Mouse (Mus musculus): ENCODE results near the gene Crtc3.
A peak's percentile ranks its signal among the peaks of the same experiment; 100 is the strongest.

Crtc3 gene

DNA sequence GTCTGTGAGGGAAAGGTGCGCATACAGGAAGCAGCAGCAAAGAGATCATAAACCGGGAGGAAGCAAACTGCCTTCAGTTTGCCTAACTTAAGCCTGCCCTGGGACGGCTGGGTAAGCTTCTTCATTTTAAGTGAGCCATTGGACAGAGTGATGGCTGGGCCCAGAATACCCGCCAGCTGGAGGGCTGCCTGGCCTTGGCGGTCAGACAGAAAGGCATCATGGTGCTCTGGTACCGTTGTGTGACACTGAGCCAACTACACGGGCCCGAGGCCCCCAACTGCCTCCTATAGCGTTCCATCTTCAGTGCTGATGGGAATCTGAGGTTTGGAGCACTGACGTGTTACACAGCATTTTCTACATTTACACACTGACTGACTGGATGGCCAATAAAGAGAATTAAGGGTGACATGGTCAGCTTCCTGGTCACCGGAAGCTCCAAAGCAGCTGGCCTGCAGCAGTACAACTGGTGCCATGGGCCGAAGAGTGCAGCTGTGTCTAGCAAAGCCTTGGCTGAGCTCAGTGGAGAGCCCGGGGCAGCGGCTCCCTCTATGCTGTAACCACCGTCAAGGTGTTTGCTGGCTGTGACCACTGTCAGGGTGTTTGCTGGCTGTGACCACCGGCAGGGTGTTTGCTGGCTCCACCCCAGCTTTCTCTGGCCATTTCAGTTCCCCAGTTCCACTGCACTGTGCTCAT is 99.5 kb downstream of the Crtc3 start:
- DNase-seq = no peak

DNA sequence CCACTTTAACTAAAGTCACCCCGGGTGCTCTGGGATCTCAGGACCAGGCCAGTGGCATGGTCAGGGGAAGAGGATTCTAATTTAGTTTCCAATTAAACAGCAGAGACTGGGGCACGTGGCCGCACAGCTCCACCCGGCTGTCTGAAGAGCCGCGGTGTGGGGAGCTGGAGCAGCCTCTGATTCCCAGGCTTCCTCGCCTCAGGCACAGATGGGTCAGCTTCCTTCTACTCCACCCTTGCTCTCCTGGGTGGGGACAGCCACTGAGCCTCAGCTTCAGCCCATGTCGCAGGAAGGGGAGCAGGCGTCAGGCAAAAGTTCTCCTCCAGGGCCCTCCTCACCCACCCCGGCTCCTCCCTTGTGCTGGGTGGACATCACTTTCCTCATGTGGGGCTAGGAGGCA is 101.0 kb downstream of the Crtc3 start:
- peak; percentile 51 for DNase-seq

DNA sequence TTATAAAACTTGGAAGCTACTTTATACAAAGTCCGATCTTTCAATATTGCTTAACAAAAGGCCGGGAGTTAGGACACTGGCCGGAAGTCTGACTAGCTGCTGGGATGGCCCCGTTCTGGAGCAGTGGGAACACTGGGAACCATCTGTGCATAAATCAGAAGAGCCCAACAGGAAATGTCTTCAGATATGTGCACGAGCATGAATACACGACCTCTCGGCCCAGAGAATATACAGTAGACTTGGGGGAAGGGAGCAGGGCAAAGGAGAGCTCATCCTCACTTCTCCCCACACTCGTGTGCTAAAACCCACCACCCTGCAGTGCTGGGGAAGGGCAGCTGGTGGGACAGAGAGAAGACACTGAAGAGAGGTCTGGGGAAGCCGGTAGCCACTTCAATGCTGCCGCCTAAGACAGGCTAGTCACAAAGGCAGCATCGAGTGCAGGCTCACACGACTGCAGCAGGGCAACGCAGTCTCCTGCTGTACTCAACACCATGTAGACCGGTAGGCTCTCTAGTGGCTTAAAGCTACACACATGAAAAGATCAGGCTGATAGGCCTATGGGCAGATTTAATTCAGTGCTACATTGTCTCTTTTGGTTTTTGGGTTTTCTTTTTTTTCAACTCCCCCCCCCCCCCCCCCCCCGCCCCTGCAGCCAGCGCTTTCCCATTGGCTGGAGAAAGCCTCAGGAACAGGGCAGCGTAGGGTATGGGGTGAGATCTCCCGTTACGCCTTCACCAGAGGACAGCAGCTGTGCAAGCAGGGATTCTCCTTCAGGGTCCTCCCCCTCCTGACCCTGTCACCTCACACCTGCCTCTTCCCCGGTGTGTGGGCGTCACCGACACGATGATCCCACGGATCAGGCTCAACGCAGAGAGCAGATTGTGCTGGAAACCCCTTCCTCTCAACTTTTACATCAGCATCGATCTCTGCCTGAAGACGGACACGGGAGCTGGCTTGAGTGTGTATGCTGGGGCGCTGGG is 101.7 kb downstream of the Crtc3 start:
- DNase-seq = peak; percentile 78

DNA sequence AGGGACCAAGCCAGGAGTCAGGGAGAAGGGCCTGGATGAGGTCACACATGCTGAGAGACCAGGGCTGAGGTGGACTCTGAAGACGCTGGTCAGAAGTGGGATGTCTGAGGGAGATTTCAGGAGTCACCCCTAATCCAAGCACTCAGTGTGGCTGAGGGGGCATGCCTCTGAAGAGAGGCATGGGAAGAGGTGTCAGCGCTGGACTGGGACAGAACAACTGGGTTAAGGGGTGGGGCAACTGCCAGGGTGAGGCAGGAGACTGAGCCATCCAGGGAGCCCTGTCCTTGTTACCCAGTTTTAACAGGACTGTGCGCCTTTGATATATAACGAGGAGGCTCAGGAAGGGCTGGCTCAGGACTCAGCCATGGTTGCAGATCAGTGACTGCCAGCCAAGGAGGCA is 102.5 kb downstream of the Crtc3 start:
- DNase-seq = peak; percentile 51

DNA sequence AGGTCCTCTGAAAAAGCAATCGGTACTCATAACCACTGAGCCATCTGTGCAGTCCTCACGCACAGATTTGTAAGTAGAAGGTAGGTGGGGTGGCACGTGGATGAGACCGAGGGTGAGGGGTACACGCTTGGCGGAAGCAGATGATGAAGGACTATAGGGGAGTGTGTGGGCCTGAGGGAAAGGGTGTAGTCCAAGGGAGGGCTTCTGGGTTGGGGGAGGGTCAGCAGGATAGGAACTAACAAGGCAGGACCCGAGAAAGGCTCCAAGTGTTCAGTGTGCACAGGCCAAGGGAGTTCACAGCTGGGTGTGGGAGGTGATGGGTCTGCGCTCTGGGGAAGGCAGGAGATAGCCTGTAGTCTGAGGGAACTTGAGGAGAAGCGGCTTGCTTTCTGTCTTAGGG is 103.3 kb downstream of the Crtc3 start:
- DNase-seq = no peak

DNA sequence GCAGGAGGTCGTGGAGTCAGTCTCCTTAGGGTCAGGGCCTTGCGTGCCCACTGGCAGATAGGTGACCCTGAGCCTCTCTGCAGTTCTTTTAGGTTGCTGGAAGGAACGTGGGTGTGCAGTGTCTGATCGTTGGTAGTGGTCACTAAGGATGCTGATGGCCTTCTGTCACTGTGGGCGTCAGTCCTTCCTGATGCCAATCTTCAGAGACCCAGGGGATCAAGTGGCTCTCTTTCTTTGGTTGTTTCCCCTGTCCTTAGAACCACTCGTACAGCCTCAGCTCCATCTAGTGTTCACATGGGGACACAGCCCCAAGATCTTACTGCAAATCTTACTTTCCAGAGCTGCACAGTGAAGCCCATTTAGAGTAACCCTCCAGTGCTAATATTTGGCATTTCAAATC is 104.7 kb downstream of the Crtc3 start:
- DNase-seq = peak; percentile 81

DNA sequence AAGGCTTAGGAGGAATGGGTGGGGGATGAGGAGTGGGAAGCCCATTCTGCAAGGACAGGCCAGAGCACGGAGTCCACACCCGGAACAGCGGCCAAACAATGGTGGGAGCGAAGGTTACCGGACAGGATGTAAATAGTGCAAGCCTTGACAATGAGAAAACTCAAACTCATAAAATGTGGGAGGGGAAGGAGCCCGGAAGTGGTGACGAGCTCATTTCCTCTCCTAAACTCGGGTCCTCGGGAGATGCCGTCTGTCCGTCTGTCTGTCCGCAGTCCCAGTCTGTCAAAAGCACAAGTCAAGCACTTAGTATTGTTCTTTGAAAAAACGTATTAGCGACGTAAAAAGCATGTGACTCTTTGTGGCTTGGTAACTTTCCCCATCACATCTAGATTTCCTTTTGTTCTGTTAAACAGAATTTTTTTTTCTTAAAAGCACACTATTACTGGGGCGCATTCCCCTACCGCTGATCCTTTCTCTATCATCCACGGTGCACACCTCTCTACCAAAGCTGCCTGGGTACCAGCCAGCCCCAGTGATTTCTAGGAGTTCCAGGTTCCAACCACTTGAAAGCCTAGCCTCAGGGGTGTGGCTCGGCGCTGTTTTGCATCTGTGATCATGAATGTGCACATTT is 105.7 kb downstream of the Crtc3 start:
- DNase-seq = peak; percentile 85

DNA sequence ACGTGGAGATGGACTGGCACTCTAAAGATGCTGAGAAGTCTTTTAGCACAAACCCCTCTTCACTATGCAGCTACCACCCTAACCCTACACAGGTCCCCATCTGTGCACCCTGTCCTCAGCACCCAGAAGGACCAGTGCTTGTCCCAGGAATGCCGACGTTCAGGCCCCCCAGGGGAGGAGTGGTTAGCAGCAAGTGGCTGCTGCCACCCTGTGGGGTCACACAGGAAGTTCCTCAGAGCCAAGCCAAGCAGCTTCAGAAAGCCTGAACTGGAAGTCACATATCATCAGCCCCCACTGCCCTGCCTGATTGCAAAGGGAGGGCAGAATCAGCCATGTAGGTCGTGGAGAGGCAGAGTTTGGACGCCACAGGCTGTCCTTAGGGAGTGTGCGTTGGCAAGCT is 108.3 kb downstream of the Crtc3 start:
- peak; percentile 71 for DNase-seq

DNA sequence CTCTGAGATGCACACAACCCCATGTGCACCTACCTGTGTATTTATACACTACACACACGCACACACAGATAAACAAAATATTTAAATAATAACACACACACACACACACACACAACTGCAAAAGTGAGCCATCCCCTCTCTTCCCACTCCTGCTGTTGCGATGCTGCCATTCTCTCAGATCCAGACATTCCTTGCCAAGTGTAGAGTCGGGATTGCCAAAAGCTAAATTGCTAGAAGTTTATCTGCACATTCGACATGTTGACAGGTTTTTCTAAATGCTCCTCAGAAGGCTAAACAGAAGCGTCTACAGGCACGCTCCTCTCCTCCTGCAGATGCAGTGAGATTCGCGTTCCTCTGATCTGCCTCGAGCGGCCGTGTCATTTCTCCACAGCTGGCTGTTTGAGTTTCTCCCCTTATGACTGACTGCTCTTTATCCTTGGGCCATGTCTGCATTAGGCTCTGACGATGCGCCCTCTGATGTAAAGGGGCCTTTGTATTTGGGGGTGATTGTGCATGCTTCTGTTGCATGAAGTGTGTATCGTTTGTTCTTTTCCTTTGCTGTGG is 111.2 kb downstream of the Crtc3 start:
- no peak for DNase-seq

DNA sequence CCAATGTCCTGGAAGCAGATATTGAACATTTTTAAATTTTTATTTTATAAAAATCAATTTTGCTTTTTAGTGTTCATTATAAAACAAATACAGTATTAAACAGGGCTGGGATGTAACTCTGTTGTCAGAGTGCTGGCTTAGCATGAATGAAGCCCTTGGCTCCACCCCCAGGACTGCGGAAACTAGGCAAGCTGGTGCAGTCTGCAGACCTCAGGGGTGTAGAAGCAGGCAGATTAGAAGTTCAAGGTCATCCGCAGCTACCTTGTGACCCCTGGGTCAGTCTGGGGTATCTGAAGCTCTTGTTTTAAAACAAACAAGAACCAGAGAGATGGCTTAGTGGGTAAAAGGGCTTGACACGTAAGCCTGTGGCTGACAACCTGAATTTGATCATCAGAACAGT is 112.1 kb downstream of the Crtc3 start:
- no peak for DNase-seq

DNA sequence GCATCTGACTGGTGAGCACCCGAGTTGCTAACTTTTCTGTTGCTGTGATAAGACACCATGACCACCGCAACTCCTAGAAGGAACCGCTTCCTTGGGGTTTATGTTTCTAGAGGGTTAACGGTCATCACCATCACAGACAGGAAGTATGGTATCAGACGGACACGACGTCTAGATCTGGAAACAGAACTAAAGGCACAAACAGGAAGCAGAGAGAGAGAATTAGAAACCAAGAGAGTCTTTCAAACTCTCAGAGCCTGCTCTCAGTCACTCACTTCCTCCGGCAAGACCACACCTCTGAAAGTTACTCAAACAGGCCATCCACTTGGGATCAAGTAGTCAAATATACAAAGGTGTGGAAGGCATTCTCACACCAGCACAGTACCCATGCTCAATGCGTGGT is 112.9 kb downstream of the Crtc3 start:
- DNase-seq = no peak

DNA sequence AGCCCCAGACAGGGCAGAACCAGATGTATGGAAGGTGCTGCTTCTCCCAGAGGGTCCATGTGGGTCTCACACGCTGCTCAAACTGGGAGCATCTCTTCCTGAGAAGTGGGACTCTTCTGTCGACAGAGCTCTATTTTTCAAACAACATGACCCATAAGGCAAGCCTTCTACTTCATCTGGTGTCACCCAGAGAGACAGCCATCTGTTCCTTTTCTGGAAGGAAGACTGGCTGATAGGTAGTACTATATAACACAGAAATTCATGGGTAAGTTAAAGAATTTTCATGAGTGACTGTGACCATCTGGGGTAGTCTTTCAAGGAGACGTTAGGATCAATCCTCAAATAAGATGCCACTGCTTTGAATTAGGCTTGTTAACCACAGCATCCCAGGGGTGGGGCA is 115.6 kb downstream of the Crtc3 start:
- no peak for DNase-seq

DNA sequence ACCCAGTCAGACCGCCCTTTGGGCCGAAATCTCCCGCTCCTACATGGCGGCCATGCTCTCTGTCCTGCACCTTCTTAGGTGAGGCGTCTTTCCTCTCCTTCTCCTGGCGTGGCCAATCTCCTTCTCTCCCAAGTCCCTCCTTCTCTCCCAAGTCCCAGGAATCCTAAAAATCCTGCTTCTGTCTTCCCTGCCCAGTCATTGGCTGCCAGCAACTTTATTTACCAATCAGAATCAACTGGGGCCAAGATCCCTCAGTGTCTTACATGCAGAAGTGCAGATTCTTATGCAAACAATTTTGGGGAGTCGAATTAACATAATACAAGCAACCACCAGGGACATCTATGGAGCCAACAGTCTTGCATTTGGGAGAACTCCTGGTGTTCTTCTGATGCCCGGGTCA is 120.7 kb downstream of the Crtc3 start:
- DNase-seq = no peak

DNA sequence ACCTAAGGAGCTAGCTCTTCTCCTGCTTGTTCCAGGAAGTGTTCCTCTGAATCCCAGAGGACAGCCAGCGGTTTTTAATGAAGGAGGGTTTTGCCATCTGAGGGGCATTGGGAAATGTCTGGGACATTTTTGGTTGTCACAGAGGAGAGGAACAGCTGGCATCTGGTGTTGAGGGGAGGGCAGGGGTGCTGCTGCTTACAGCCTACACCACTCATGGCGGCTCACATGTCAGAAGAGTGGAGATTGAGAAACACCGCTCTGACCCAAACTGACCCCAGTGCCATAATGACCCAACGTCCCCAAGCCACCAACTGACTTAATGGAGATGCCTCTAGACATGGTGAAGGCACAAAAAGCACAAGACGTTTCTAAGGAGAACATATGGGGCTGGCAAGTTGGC is 126.7 kb downstream of the Crtc3 start:
- DNase-seq = peak; percentile 42

DNA sequence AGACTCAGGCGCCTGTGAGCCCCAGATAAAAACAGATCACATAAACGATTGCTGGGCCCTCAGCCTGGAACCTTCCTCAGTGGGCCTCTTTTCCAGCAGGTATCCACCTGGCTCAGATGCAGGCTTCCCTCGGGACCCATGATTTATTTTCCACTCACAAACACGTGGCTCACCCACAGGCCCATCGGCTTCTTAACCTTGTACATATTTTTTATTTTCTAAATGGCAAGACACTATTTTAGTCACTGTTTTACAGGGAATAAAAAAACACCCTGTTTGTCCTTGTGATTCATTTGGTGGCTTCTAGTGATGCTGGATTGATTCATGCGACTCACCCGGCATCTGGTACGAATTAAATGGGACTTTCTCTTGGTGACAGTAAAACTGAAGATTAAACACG is 127.4 kb downstream of the Crtc3 start:
- no peak for DNase-seq

DNA sequence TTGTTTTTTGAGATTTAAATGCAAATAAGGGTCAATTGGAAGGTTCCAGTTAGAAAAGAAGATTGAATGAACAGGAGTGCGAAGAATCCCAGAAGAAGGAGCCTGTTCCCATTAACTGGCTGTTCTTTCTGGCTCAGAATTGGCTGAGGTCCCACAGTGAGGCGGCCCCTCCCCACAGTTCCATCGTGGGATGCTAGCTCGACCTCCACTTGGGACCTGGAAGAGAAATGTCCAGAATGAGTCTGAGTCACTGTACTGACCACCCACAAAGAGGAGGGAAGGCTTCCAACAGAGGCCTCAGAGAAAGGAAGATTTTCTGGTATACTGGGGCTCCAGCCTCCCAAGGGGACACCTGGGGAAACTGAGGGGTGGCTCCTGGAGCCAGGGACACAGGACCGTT is 130.1 kb downstream of the Crtc3 start:
- no peak for DNase-seq

DNA sequence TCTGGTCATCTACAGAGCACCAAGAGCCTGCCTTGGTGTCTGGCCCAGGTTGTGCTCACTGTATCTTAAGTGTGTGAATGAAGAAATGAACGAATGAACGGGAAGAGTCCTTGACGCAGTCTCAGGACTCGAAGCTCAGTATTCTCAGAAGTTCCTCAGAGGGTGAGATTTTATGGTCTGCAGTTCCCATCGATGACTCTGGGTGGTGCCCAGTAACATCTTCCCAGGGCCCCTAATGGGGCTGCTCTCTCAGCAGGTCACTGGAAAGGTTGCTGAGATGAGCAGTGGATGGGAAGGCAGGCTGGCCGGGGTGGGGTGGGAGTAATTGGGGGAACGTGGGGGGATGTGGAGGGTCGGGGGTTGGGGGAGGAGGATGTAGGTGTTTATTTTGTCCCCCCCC is 130.6 kb downstream of the Crtc3 start:
- DNase-seq = peak; percentile 41

DNA sequence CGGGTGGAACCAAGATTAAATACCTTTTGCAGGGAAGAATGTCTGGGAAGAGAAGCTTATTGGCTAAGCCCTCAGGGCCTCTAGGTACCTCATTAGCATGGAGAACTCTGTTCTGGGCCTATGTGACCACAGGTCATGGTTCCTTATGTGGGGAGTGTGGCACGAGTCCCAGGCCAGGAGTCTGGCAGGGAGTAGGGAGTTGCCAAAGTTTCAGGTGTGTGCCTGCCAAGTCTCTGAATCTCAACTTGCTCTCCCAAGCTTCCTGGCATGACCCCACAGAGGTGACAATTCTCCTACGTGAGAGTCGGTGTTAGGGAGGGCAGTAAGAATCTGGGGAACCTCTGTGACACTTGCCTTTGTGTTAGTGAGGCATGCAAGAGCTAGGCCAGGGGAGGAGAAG is 131.5 kb downstream of the Crtc3 start:
- DNase-seq = no peak

DNA sequence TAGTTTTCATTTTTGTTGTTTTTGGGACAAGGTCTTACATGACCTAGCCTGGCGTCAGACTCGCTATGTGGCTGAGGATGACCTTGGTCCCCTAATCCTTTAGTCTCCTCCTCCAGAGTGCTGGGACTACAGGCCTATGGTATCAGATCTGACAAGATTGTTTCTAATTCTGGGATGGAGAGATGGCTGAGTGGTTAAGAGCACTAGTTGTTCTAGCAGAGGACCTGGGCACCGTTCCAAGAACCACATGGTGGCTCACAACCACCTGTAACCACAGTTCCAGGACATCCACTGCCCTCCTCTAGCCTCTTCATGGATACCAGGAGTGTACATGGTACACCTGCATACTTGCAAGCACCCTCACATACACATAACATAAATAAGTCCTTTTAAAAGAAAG is 132.5 kb downstream of the Crtc3 start:
- no peak for DNase-seq

DNA sequence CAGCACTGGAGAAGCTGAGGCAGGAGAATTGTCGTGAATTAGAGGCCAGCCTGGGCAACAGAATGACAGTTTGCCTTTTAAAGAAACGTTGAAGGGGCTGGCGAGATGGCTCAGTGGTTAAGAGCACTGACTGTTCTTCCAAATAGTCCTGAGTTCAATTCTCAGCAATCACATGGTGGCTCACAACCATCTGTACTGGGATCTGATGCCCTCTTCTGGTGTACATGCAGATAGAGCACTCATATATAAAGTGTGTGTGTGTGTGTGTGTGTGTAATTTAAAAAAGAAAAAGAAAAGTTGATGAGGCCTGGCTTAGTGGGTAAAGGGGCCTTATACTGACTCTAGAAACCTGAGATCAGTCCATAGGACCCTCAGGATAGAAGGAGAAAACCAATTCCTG is 133.5 kb downstream of the Crtc3 start:
- DNase-seq = no peak

DNA sequence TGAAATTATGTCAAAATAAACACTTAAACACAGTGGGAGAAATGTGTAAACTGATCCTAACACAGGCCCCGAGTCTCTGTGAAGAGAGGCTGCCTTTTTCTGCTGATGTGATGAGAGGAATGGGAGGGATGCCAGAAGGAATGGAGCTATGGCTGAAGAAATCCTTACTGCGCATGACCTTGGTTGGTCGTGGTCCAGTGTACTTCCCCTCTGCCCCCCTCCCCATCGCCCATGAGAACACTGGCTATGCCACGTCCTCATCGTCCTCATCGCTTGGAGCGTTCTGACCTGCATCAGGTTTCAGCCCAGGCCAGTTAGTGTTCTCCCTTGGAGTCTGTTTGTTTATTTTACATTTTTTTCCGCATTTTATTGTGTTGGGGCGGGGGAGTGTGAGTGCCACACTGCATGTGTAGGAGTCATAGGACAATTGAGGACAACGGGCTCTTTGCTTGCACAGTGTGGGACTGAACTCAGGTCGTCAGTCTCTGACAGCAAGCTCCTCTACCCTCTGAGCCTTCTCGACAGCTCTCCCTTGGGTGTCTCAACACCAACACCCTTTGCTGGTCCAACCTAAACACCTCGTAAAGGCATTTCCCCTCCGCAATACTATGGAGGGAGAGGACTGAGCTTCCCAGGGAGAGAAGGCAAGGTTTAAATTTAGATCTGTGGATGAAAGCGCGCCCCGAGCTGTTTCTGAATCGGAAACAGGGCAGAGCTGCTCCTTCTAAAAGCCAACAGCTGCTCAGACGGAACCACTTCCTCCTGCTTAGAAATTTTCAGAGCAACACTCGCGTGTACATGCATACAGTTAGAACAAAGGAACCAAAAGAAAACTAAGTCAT is 134.3 kb downstream of the Crtc3 start:
- DNase-seq = peak; percentile 80

DNA sequence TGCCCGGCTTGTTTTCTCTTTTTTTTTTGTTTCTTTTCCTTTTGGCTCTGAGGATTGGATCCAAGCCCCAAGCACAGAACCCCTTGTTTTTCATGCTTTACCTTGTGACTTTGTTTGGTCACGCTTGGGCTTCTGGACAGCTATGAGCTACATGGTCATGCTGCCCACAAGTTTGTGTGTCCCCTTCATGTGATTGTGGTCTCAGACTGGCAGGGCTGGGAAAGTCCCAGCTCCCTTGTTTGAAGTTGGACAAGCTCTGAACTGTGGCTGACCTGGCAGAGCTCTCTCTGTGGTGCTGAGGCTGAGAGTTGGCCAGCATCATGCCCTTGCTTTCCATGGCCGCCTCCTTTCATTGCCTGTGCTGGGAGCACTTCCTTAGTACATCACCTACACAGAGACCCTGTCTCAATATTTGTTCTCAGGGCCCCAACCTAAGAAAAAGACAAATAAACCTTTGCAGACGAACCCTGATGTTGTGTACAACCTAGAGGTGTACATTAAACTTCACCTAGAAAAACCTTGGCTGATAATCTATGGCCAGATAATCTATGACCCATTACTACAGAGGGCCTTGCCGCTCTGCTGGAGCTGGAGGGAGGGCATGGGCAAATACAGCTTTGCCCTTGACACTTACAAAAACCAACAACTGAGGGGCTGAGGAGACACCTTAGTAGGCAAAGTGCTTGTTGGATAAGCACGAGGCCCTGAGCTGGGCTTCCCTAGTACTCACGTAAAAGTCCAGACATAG is 140.0 kb downstream of the Crtc3 start:
- DNase-seq = no peak
